Mouse (Mus musculus): ENCODE measurements around the gene Nt5c1a. TPM values are rescaled to one million over a fixed set of nuclear protein-coding genes. Genes with fewer than 3 reads are reported as not detected.
A peak's percentile ranks its signal among the peaks of the same experiment; 100 is the strongest.

Gene Nt5c1a
- total RNA-seq, 2 experiments from 2014 or later = 15.9 to 16.1 TPM

DNA sequence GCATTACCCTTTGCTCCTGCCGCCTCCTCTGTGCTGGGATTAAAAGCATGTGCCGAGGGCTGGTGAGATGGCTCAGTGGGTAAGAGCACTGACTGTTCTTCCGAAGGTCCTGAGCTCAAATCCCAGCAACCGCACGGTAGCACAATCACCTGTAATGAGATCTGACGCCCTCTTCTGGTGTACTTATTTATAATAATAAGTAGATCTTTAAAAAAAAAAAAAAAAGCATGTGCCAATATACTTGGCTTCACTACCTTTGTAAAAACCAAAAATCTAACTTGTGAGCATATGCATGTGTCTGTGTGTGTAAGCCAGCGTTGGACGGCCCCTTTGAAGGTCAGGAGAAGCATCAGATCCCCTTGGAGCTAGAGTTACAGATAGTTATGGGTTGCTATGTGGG lies 9.7 kb downstream of the Nt5c1a start:
- DNase-seq (ENCODE audit: low spot score in 2 of 2) = no peak

DNA sequence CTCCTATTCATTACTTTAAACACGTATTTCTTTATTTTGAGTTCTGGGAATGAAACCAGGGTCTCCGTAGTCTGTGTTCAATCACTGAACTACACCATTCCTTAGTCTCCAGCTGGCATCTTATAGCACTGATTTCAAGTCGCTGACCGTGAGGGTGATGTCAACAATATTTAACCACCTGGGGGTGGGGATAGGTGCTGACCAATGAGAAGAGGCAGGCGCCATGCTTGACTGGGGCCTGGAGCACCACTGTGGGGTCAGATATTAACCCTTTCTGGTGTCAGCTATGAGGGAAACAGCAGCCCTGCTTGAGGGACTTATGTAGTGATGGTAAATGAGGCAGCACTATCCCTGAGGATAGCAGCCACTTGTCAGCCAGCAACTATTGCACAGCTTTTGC lies 10.1 kb downstream of the Nt5c1a start:
- no peak for DNase-seq (ENCODE audit: low spot score in 2 of 2)

DNA sequence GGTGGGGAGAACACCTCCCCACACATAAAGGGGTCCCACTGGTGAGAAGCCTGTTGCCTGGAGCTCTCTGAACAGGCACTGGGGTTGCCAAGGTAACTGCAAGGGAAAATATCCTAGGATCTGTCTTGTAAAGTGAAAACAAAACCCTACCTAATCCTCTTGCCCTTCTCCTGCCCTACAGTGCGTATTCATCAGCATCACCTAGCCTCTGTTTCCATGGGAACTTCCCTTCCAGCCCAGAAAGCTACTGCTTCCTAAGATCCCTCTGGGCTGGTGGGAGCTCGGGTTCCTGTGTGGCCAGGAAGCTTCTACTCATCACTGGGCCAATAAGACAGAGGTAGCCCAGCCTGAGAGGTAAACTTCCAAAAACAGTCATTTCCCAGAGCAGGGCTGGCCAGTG lies 11.0 kb downstream of the Nt5c1a start:
- DNase-seq (ENCODE audit: low spot score in 2 of 2) = no peak

DNA sequence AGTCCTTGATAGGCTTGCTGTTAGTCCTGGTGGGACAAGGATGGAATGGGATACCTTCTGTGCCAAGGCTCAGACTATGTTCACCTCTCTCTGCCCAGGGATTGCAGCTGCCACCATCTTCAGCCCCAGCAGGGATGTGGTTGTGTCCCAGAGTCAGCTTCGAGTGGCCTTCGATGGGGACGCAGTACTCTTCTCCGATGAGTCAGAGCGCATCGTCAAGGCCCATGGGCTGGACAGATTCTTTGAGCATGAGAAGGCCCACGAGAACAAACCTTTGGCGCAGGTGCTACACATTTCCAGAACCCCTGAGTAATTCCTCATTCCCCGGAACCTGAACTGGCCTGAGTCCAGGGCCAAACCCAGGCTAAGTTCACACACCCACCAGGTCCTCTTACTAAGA lies 12.7 kb downstream of the Nt5c1a start:
- no peak for DNase-seq (ENCODE audit: low spot score in 2 of 2)

DNA sequence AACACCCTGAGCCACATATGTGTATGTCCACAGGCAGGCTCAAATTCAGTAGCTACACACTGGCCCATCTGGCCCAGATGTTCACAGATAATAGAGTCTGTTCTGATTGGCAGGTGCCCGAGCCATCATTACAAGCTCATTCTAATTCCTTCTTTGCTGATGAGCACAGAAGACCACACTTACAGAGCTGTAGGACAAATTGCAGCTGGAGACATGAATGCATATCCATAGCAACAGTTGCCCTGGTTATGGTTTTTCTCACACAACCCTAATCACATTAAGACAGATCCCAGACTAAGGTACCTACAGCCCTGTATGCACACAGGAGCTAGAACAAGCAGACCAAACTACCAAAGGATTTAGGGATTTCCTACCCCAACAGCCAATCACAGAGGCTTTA lies 14.1 kb downstream of the Nt5c1a start:
- DNase-seq (ENCODE audit: low spot score in 2 of 2) = no peak

DNA sequence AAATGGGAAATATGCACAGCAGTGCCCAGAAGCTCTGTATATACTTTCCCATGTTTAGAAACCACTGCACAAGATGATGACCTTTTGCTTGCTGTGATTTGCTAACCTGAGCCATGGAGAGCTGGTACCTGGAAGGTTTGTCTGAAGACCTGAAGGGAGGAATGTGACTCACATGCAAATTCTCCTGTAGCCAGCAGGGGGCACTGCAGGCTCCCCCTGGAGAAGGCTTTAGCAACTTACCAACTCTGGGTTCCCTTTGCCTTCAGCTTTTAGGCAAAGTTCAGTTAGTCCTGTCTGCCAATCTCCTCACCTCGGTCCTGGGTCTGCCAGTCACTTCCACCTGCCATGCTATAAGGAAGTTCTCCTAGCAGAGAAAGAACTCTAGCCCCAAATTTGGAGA lies 15.5 kb downstream of the Nt5c1a start:
- peak in 1 of 2 experiments; percentile 46 for DNase-seq (ENCODE audit: low spot score in 2 of 2)

DNA sequence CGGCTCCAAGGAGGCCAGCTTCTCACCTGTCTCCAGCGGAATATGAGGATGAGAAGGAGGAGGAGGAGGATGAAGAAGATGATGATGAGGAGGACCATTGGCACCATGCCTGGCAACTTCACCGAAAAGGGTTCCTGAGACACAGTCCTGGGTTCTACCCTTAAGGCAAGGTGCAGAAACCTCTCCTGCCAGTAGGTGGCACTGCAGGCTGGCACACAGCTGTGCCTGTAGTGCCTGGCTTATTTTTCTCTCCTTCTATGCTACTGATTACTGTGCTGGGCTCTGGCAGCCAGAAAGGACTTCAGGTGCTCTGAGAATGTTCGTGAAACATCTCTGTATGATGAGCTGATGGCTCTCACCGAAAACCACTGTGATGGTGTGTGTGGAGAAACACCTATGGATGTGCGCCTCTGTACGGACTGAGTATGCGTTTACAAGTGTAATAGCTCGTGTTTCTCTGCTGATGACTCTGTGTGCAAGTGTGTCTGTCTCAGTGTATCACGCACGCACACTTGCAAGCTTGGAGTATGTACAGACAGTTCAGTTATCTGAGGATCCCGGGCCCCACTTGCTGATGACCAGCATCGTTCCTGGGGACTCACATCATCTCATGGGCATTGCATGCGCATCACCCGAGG lies 18.5 kb downstream of the Nt5c1a start:
- peak; percentile 64 to 85 for DNase-seq (ENCODE audit: low spot score in 2 of 2)

DNA sequence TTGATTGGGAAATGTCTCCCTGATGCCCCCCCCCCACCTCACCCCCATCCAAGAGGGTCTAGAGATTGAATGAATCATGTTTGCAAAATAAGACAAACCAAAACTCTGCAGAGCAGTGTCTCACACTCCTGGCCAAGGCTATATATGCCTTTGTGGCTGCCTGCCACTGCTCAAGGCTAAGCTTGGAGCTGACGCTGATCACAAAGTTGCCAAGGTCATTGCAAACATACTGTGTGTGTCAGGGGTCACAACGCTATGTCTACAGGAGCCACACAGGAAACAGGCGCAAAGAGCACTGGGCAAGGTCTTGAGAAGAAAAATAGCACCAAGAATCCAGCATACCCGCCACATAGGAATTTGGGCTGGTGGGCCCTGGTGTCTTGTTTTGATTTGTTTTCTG lies 19.3 kb downstream of the Nt5c1a start:
- DNase-seq (ENCODE audit: low spot score in 2 of 2) = no peak

DNA sequence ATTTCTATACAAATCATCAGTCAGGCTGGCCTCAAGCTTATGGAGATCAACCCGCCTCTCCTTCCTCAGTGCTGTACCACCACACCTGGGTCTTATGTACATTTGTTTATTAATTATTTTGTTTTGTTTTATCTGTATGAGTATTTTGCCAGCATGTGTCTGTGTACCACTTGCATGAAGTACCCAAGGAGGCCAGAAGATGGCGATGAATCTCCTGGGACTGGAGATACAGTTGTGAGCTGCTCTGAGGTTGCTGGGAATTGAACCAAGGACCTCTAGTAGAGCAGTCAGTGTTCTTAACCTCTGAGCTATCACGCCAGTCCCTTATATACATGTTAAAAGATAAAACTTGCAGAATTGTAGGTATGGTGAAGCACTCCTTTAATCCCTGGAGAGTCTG lies 22.0 kb downstream of the Nt5c1a start:
- DNase-seq (ENCODE audit: low spot score in 2 of 2) = no peak

DNA sequence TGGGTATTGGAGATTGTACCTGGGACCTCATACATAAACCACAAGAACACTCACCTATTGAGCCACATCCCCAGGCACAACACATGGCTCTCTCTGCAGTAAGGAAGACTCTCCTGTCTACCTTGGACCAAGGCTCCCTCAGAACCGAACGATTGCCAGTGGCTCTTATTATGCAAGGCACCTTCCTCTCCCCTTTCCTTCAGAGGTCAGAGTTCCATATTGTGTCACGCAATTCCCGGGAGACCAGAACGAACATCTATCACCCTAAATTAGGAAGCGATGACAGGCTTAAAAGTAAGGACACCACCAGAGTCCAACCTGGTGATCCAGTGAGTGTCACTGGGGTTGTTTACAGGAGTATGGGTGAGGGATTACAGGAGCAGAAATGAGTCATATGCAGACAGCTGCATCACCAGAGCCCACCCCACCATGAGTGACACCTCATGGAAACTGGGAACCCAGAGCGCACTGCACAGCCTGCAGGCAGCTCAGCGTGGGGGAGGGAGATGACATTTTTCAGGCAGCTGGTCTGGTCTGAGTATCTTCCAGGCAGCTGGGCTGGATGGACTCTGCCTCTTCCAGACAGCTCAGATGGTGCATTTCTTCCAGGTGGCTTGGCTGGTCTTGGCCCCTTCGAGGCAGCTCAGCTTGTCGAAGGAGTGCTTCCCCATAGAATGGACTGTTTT lies 24.6 kb downstream of the Nt5c1a start:
- DNase-seq (ENCODE audit: low spot score in 2 of 2) = no peak

DNA sequence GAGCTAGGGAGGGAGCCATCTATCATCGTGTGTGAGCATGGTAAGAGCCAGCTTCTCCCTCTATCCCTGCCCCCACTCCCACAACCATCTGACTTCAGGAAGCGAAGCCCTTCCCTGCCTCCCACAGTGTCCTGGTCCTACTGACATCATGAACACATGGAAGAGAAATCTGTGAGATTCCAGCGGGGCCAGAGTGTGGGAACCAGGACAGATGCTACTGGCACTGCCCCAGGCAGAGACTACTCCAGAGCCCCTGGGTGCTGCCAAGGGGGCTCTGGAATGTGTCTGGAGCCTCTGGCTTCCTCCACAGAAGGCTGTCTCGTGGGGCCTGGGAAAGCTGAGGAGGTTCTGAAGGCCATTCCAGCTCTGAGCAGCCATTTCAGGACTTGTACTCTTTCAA lies 26.4 kb downstream of the Nt5c1a start:
- DNase-seq (ENCODE audit: low spot score in 2 of 2) = peak in 1 of 2 experiments; percentile 48

DNA sequence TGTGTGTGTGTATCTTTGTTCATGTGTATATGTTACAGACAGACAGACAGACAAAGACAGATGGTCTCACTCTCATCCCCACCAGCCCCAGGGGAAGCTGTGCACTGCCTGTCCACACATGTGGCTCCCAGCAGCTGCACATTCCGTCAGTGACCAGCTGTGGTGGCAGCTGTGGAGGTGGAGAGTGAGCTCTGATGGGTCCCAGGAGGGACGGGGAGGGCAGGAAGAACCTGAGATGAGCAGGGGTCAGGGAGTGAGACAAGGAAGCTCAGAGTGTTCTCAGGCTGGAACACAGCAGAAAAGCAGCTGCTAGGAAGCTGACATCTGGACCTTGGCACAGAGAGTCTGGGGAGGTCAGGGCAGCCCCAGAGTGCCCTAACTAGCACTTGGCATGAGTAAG lies 27.0 kb downstream of the Nt5c1a start:
- DNase-seq (ENCODE audit: low spot score in 2 of 2) = no peak

DNA sequence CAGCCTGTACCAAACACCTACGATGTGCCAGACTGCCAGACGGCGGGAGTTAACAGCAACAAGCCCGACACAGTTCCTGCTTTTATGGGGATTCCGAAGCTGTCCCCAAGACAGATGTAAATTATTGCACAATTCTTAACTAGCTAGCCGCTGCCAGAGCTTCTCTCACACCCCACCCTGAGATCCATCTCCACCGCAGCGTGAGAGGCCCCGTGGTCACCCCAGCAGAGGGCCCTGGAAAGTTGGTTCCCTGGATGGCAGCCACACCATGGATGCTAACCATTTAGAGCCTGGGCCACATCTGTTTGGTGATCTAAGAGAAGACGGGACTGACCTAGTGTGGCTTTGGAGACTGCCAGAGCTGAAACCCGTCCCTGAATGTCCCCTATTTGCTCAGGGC lies 27.9 kb downstream of the Nt5c1a start:
- no peak for DNase-seq (ENCODE audit: low spot score in 2 of 2)

DNA sequence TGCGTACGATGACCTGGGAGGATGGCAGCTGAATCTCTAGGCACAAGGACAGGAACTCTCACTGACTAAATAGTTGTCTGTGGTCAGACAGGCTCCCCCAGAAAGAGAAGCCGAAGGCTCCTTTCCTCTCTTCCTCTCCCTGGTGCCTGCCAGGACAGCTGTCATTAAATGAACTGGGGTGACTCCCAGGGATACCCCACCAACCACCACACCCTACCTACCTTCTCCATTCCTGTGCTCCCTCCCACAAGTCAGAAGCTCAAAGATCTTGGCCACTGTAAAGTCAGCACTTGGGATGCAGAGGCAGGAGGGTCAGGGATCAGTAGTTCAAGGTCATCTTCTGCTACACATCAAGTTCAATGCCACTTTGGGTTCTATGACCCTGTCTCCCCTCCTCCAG lies 31.5 kb downstream of the Nt5c1a start:
- no peak for DNase-seq (ENCODE audit: low spot score in 2 of 2)

DNA sequence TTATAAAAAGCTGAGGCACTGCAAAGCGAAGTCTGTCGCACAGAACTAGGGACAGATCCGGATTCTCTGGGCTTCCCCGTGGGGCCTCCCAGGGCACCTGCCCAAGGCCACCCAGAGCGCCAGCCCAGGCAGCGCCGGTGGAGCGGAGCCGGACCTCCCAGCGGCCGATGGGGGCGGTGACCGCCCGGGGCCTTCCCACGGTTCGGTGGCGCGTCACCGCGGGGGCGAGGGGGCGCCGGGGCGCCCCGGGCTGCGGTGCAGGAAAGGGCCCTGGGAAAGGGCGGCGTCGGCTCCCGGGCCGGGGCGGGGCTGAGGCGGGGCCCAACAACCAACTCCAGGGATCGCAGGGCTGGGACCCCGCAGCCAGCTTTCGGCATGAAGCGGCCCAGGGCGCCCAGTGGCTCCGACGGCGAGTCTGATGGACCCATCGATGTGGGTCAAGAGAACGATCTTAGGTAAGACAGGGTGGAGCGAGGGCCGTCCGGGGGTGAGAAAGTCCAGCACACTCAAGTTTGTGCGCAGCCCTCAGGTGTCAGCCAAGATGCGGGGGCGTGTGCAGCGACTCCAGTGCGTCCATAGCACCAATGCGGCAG lies 32.3 kb downstream of the Nt5c1a start, which contains the start of gene Heyl:
Gene Heyl (plus strand): TSS at position 65 of the 593 bp plus-strand sequence.
- DNase-seq (ENCODE audit: low spot score in 2 of 2) = no peak

DNA sequence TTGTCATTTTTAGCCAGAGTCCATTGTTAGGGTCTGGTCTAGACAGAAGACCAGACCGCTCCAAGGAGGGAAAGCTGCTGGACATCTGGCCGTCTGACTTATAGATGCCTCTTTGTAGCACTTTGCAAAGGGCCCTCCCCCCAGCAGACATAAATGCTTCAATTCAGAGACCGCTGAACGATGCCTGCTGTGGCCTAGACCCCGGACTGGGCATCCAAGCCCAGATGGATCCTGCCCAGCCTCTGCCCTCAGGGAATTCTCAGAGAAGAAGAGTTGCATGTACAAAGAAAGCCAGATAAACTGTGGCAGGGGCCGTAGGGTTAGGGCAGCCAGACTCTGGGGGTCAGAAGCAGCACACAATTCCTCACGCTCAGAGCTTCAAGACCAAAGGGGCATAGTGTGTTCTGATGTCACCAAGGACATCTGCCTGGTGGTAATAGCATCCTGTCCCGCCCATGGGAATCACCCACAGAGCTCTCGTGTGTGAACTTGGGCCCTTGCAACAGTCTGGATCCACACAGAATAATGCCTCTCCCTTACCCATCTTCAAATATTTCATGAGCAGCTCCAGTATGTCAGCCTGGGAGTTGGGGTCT lies 34.6 kb downstream of the Nt5c1a start:
- DNase-seq (ENCODE audit: low spot score in 2 of 2) = no peak

DNA sequence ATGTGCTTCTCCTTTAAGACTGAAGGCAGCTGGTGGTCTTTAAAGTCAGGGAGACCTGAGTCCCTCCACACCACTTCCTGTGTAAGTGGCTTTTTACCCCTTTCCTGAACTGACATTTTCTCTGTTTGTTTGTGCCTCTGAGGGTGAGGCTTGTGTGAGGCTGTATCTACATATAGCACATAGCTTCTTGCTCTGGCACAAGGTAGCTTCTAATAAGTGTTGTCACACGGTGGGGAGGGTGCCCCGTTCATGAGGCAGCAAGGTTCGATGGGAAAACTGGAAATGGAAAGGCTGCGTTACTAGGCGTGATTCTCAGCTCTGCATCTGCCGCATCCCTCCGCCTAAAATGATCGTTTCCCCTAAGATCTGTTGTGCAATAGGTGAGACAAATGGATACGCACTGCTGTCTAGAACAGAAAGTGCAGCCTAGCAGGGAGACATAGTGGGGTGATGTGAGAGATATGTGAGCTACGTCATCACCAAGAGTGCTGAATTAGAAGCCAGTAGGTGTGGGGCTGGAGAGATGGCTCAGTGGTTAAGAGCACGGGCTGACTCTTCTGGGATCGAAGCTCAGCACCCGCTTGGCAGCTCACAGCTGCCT lies 35.2 kb downstream of the Nt5c1a start:
- DNase-seq (ENCODE audit: low spot score in 2 of 2) = no peak

DNA sequence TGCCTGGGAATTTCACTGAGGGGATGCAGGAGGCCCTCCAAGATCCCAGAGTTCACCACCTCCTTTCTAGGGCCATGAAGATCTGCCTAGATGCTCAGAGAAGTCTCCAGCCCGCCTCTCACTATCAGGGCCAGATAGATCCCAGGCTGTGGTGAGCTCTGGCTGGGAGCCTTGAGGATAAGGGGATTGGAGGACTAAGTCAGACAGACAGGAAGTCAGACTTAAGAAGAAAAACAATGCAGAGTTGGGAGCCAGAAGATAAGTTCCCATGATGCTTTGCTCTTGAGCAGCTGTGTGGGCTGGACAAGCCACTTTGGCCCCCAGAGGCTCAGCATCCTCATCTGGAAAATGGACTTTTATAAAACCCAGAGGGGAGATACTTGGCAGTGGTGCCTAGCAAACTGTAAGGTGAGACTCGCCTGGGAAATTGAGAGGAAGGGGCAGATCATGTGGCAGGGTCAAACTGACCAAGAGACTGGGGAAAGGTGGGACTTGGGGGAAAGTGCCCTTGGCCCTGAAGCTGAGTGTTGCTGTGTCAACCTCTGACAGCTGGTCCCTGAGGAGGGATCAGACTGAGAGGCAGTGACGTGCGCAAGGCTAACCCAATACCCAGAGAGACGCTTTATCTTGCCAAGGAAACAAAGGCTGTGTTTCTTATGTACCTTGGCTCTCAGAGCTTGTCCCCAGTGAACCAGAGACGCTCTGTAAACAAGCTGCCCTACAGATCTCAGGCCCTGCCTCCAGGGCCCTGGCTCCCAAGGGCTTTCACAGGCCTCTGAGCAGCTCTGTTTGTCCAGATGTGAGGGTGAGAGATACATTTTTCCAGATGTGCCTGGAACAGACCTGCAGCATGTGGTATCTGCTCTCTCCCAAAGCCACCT lies 36.3 kb downstream of the Nt5c1a start:
- no peak for DNase-seq (ENCODE audit: low spot score in 2 of 2)

DNA sequence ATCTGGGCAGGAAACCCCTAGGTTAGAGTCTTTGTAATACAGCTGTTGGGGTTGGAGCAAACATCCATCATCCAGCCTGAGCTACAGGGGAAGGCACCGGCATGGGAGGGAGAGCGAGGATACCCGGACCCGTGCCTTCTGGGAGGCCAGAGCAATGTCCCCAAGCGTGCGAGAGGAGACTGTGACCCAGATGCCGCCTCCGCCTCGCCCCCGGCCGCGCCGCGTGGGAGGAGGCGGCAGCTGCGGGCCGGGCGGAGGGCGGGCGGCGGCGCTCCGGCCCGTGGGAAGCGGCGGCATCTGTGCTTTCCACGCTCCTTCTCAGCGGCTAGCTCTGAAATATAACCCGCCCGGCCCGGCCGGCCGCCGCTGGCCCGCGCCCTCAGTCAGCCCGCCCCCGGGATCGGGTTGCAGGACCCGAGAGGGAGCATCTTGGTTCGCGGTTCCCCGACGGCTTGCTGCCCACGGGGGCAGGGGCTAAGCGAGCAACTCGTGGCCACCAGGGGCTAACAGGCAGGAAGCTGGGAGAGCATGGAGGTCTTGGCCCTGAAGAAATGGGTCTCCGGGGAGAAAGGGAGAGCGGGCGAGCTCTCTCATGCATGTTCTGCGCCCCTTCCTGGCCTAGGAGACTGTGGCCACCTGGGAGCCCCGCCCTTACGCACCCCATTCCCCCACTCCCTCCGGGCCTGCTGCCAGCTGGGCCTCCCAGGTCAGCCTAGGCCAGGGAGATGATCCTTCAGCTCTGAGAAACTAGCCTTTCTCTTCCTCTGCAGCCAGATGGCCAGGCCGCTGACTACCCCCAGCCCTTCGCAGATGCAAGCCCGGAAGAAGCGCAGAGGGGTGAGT lies 38.3 kb downstream of the Nt5c1a start:
- DNase-seq (ENCODE audit: low spot score in 2 of 2) = no peak

DNA sequence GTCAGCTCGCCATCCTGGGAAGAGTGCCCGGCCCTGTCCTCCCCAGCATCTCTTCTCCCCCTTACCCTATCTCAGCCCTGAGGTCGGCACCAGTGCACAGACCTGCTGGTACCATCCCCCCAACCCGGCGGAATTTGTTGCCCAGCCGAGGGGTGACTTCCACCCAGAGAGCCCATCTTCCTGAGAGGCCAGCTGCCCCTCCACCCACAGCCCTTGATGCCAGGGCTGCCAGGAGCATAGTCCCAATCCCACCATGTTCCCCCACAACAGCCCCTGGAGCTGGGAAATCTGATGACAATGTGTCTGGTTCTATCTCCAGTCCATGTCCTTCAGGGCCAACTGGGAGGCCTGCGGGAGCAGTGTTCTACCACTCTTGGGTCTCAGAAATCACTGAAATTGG lies 44.9 kb downstream of the Nt5c1a start:
- DNase-seq (ENCODE audit: low spot score in 2 of 2) = no peak

Measured in layer of hippocampus, adult 18-20 months (tissue).